In genomic region chr2:118405568-118405967, GRCm38 (mm10) we compare ENCODE assay signal across 10 mouse cellular contexts. TPM values are rescaled to one million over a fixed set of nuclear protein-coding genes. Genes with fewer than 3 reads are reported as not detected.
"Had no signal": no experiment of that assay in that cellular context is flagged by ENCODE, and none has a peak within 500 bp of the region (broad histone marks: within the 10 kb centered on the region; RNA-seq: fewer than 3 reads in every experiment).

No protein-coding gene starts in this region.

- H3K9ac ChIP-seq: limb, embryonic 13.5 days; midbrain, embryonic 13.5 days had no signal

- DNase-seq: kidney, adult 8-10 months; kidney, postnatal 36 days; left cerebral cortex, postnatal 4 days; lung, adult 18-20 months; thymus, postnatal 4 days had no signal

- H3K4me3 ChIP-seq: limb, embryonic 13.5 days; midbrain, embryonic 13.5 days had no signal

- H3K4me1 ChIP-seq: limb, embryonic 13.5 days had no signal

- ATAC-seq: midbrain, embryonic 13.5 days had no signal

- H3K4me2 ChIP-seq: limb, embryonic 13.5 days; midbrain, embryonic 13.5 days had no signal

- H3K27ac ChIP-seq: kidney, postnatal 0 days; limb, embryonic 13.5 days; midbrain, embryonic 13.5 days; stomach, postnatal 0 days had no signal

- H3K9me3 ChIP-seq: limb, embryonic 13.5 days; midbrain, embryonic 13.5 days had no signal

- H3K27me3 ChIP-seq: limb, embryonic 13.5 days; midbrain, embryonic 13.5 days had no signal

RNA-seq across cellular contexts. Expression of gene Gpr176, which starts 32.3 kb away (rescaled TPM):
- total RNA-seq: megakaryocyte progenitor cell, adult 5-6 weeks had no signal
